Mouse (Mus musculus): Measurements from ENCODE around the gene Rpgrip1.

Rpgrip1 gene

GRCm38 (mm10) chr14:52198141-52198540 is 87.6 kb downstream of the Rpgrip1 start:
- DNase-seq, result no peak

- no peak for DNase-seq
Observed at GRCm38 (mm10) chr14:52199412-52199811, 88.9 kb downstream of the Rpgrip1 start.

Measured in lung, postnatal 36 days (tissue).